19 mouse cellular contexts compared by ENCODE assay signal in genomic region chr3:145654944-145655343, GRCm38 (mm10). TPM values are rescaled to one million over a fixed set of nuclear protein-coding genes. Genes with fewer than 3 reads are reported as not detected.
DNase-seq lines count a peak whose midpoint lies in the region; ATAC-seq and TF ChIP-seq lines count a peak whose summit lies in the region.
"Had no signal": no experiment of that assay in that cellular context is flagged by ENCODE, and none has a peak within 500 bp of the region (broad histone marks: within the 10 kb centered on the region; RNA-seq: fewer than 3 reads in every experiment).

No protein-coding gene starts in this region.

- no peaks in the 10 kb centered on the region for H3K9me3 ChIP-seq in heart, embryonic 15.5 days (replicated peaks)
- H3K9me3 ChIP-seq in heart, embryonic 12.5 days (replicated peaks), result no peaks in the 10 kb centered on the region
- no peaks in the 10 kb centered on the region for H3K9me3 ChIP-seq in CH12.LX (replicated peaks; ENCODE audit: low read length)
- H3K9me3 ChIP-seq: embryonic facial prominence, embryonic 15.5 days; forebrain, embryonic 13.5 days had no signal

- in situ Hi-C loops in CH12.LX (cut with MboI; ENCODE audit: low pct_ligation_motif_present, low pct_unique_long_range_greater_than_20kb, low sequenced_read_pairs), result no loop called here

- no peak for ATAC-seq in heart, embryonic 15.5 days (replicated peaks; ENCODE audit: insufficient number of reproducible peaks, insufficient read depth, low FRiP score, low read depth)
- ATAC-seq in heart, embryonic 12.5 days (ENCODE audit: insufficient number of reproducible peaks, low FRiP score), result no peak
- ATAC-seq: forebrain, embryonic 13.5 days; forebrain, postnatal 0 days; hindbrain, embryonic 16.5 days; inflammation-experienced regulatory T-cells, adult 6 months; intestine, postnatal 0 days had no signal

- no peak for TF ChIP-seq EP300 in CH12.LX (IDR thresholded peaks at IDR 0.05; ENCODE audit: low read length)

- H3K4me2 ChIP-seq in heart, embryonic 15.5 days, result no peak overlapping the region
- H3K4me2 ChIP-seq in heart, embryonic 12.5 days, result no peak overlapping the region
- no peak overlapping the region for H3K4me2 ChIP-seq in CH12.LX (ENCODE audit: insufficient read depth, low read depth, poor library complexity, severe bottlenecking)
- H3K4me2 ChIP-seq: embryonic facial prominence, embryonic 15.5 days; forebrain, embryonic 13.5 days had no signal

- dilution Hi-C loops in CH12.LX (cut with MboI; ENCODE audit: extremely low pct_ligation_motif_present, extremely low pct_unique_long_range_greater_than_20kb, low sequenced_read_pairs), result no loop called here

- no peak for TF ChIP-seq POLR2A in CH12.LX (IDR thresholded peaks at IDR 0.05; ENCODE audit: low read depth, low read length)
- TF ChIP-seq POLR2A in embryonic fibroblast, embryonic 13.5 days (IDR thresholded peaks at IDR 0.05; ENCODE audit: low read depth, low read length), result peak; percentile 52

- peaks cover 39% of the 10 kb centered on the region for H3K4me1 ChIP-seq in heart, embryonic 15.5 days (replicated peaks)
- H3K4me1 ChIP-seq in heart, embryonic 12.5 days (replicated peaks), result peaks cover 34% of the 10 kb centered on the region
- H3K4me1 ChIP-seq in CH12.LX (ENCODE audit: control insufficient read depth in 1 of 2, insufficient read depth in 2 of 2), result peaks cover 0 to 11% of the 10 kb centered on the region in 2 experiments; a peak in 2 of 4 replicates
- peaks cover 6% of the 10 kb centered on the region for H3K4me1 ChIP-seq in embryonic fibroblast, embryonic 13.5 days (ENCODE audit: control insufficient read depth, insufficient read depth, low read length)

- DNase-seq in gastrocnemius, adult 2 months, result no peak
- DNase-seq in gastrocnemius, adult 18-20 months (ENCODE audit: low spot score), result no peak
- DNase-seq in CH12.LX (ENCODE audit: extremely low read depth), result no peak
- DNase-seq in spleen, postnatal 4 days (ENCODE audit: low spot score in 2 of 2), result no peak
- DNase-seq: adrenal gland, adult 8-10 months; adrenal gland, postnatal 36 days; cerebellum, adult 2 months; cerebellum, postnatal 10 days; forebrain, postnatal 0 days; gastrocnemius, postnatal 36 days; heart, postnatal 14 days had no signal

- intact Hi-C loops in gastrocnemius, adult 2 months (cut with DNase I), result no loop called here

- peak overlapping the region; percentile 97; the same call in 1 of the 2 replicates for H3K27ac ChIP-seq in gastrocnemius, adult 2 months
- H3K27ac ChIP-seq in heart, embryonic 15.5 days, result 0 out of 2 replicates have a peak overlapping the region, but pooled peaks have one; percentile 13
- no peak overlapping the region for H3K27ac ChIP-seq in heart, embryonic 12.5 days (ENCODE audit: poor library complexity, severe bottlenecking)
- no peak overlapping the region for H3K27ac ChIP-seq in CH12.LX (ENCODE audit: insufficient read depth, low read depth)
- no peak overlapping the region for H3K27ac ChIP-seq in embryonic fibroblast, embryonic 13.5 days (ENCODE audit: insufficient read depth, low read length)
- H3K27ac ChIP-seq: embryonic facial prominence, embryonic 15.5 days; forebrain, embryonic 13.5 days had no signal

- no peak overlapping the region for H3K4me3 ChIP-seq in gastrocnemius, adult 2 months
- no peak overlapping the region for H3K4me3 ChIP-seq in heart, embryonic 15.5 days
- no peak overlapping the region for H3K4me3 ChIP-seq in heart, embryonic 12.5 days
- no peak overlapping the region for H3K4me3 ChIP-seq in CH12.LX (replicated peaks in 1 of 3; ENCODE audit: low read depth in 2 of 3, low read length in 2 of 3, poor library complexity in 1 of 3)
- H3K4me3 ChIP-seq in embryonic fibroblast, embryonic 13.5 days (ENCODE audit: insufficient read depth, low read length), result no peak overlapping the region
- H3K4me3 ChIP-seq: embryonic facial prominence, embryonic 15.5 days; forebrain, embryonic 13.5 days had no signal

- WGBS in heart, embryonic 15.5 days, result 64% methylated on average over 6 of the region's 6 CpGs
- WGBS in heart, embryonic 12.5 days, result 59% methylated on average over 6 of the region's 6 CpGs

- no peaks in the 10 kb centered on the region for H3K36me3 ChIP-seq in heart, embryonic 15.5 days
- peaks cover 6% of the 10 kb centered on the region for H3K36me3 ChIP-seq in heart, embryonic 12.5 days
- H3K36me3 ChIP-seq in CH12.LX (replicated peaks in 1 of 2; ENCODE audit: control insufficient read depth in 1 of 2, insufficient read depth in 1 of 2, low read length in 1 of 2), result no peaks in the 10 kb centered on the region
- H3K36me3 ChIP-seq: embryonic facial prominence, embryonic 15.5 days had no signal

- TF ChIP-seq RAD21 in CH12.LX (IDR thresholded peaks at IDR 0.05; ENCODE audit: low read depth, low read length), result no peak

- H3K79me2 ChIP-seq in CH12.LX (replicated peaks; ENCODE audit: control insufficient read depth, extremely low read depth, insufficient read depth, poor library complexity, severe bottlenecking), result no peaks in the 10 kb centered on the region

- no peaks in the 10 kb centered on the region for H3K27me3 ChIP-seq in heart, embryonic 15.5 days
- no peaks in the 10 kb centered on the region for H3K27me3 ChIP-seq in heart, embryonic 12.5 days (replicated peaks)
- H3K27me3 ChIP-seq in CH12.LX (replicated peaks), result no peaks in the 10 kb centered on the region
- H3K27me3 ChIP-seq: embryonic facial prominence, embryonic 15.5 days had no signal

- no peak overlapping the region for H3K9ac ChIP-seq in heart, embryonic 15.5 days
- no peak overlapping the region for H3K9ac ChIP-seq in heart, embryonic 12.5 days
- no peak overlapping the region for H3K9ac ChIP-seq in CH12.LX (ENCODE audit: insufficient read depth, low read depth)
- H3K9ac ChIP-seq: embryonic facial prominence, embryonic 15.5 days; forebrain, embryonic 13.5 days; forebrain, postnatal 0 days had no signal

- no peak for TF ChIP-seq CTCF in gastrocnemius, adult 2 months (IDR thresholded peaks at IDR 0.05)
- TF ChIP-seq CTCF in CH12.LX (conservative IDR thresholded peaks at IDR 0.05 in 1 of 2, IDR thresholded peaks at IDR 0.05 in 1 of 2; ENCODE audit: low read depth in 2 of 2, low read length in 2 of 2), result no peak
- TF ChIP-seq CTCF in embryonic fibroblast, embryonic 13.5 days (IDR thresholded peaks at IDR 0.05; ENCODE audit: borderline replicate concordance, insufficient read depth, low read length), result no peak

TF ChIP-seq in CH12.LX, 34 proteins besides CTCF, POLR2A, EP300 and RAD21:
- no peak for TF ChIP-seq ZMIZ1 (IDR thresholded peaks at IDR 0.05; ENCODE audit: low read depth, low read length)
- no peak for TF ChIP-seq SMC3 (IDR thresholded peaks at IDR 0.05; ENCODE audit: low read depth, low read length)
- TF ChIP-seq BHLHE40 (IDR thresholded peaks at IDR 0.05; ENCODE audit: low read depth, low read length), result peak; percentile 44

RNA-seq across cellular contexts. Expression of gene Ccn1, which starts 5.2 kb away (rescaled TPM):
- total RNA-seq in gastrocnemius, adult 2 months (2021), result 10 to 100 TPM; 20.8 to 52.2 TPM
- 100 to 1,000 TPM in 1 of 2 experiments, 10 to 100 TPM in 1; 45.3 to 211 TPM for total RNA-seq in gastrocnemius, adult 18-20 months (2021)
- 60.4 and 61.4 TPM in 2 replicates for polyA plus RNA-seq in heart, embryonic 15.5 days (2015; fragmentation: Nextera tagmentation; extraction: Ambion mirVana)
- 93.5 and 100 TPM in 2 replicates for polyA plus RNA-seq in heart, embryonic 12.5 days (2016; fragmentation: Nextera tagmentation; extraction: Ambion mirVana)
- total RNA-seq in CH12.LX (2012; rRNA removed), result not detected in 2 replicates
- not detected in 2 replicates for total RNA-seq in CH12.LX (2014; rRNA removed)
- polyA plus RNA-seq in CH12.LX (2012; ENCODE audit: insufficient read length, low read depth), result not detected in 2 replicates
- 464 and 759 TPM in 2 replicates for polyA plus RNA-seq in embryonic fibroblast, embryonic 13.5 days (2011; ENCODE audit: insufficient read length, low read depth, missing spikeins)
- polyA plus RNA-seq: inflammation-experienced regulatory T-cells, adult 6 months had no signal

Comparison
In these comparisons a context has a peak if more than half of its experiments do, and no peak if none do; other contexts are left out.
1. H3K27ac ChIP-seq: peak in gastrocnemius, adult 2 months (single experiment) and heart, embryonic 15.5 days (single experiment); none in heart, embryonic 12.5 days (single experiment), CH12.LX (single experiment) and embryonic fibroblast, embryonic 13.5 days (single experiment).
2. RNA of gene Ccn1, which starts 5.2 kb away (polyA plus RNA-seq): 464 to 759 TPM in embryonic fibroblast, embryonic 13.5 days, 93.5 to 100 TPM in heart, embryonic 12.5 days and 60.4 to 61.4 TPM in heart, embryonic 15.5 days; not detected in CH12.LX; every median in the first group is over 10 times any median in the second.